Mouse (Mus musculus) layer of hippocampus, postnatal 36 days (tissue): ENCODE measurements around the gene 4930426L09Rik. TPM values are rescaled to one million over a fixed set of nuclear protein-coding genes. Genes with fewer than 3 reads are reported as not detected.

Experiments
- DNase-seq, 2 experiments: peaks; one replicate each; pipeline ENCODE4 v3.0.0; 2022
- total RNA-seq, 2 experiments: library from RNA; stranded (reverse); gene quantifications; 2 replicates each; pipeline ENCODE4 v1.2.3; 2021

4930426L09Rik gene
- total RNA-seq = 1 to 10 TPM in 1 of 2 experiments, under 1 TPM in 1; 0.77 to 1.2 TPM

GRCm38 (mm10) chr2:18998054-18998478 lies at the start of gene 4930426L09Rik, which contains the start of gene Pip4k2a:
TSS of gene 4930426L09Rik (plus strand) at chr2:18998343.
TSS of gene Pip4k2a (minus strand) at chr2:18998126.
- DNase-seq = peak; percentile 94 to 95

- DNase-seq = no peak
Measured at GRCm38 (mm10) chr2:18948741-18949140, 49.4 kb upstream of the 4930426L09Rik start.

DNA sequence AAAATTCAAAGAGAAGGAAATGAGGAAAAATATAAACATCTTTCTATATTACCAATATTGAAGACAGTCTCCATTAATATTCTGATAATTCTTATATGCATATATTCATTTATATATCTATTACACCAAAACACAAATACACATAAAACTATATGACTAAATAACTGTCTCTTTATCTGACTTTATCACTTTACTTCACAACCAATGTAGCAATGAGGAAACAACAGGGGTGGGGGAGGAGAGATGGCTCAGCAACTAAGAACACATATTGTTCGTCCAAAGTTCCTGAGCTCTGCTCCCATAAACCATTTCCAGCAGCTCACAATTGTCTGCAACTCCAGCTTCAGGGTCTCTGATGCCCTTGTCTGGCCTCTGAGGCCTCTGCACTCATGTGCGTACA lies 47.4 kb upstream of the 4930426L09Rik start:
- DNase-seq = no peak

DNA sequence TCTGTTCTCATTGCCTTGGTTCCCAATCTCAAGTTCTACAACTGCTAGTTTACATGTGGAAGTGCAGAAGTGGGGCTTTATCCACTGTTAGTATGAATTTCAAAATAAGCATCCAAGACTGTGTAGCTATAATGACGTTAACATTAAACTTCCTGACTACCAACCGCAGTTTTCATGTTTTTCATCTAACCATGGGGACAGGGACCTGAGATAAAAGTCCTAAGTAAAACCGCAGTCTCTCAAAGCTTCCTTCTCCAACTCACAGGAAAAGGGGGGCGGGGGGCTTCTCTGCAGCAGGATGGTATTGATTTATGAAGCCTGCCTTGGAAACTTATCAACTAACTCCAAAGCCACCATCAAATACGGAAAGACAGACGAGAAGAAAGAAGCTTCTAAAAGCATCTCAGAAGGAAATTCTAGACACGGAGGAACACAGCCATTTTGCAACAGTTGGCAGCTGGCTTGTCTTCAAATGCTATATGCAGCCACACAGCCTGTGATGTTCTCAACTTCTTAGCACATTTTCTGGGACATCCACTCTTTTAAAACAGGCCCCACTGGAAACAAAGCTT lies 46.0 kb upstream of the 4930426L09Rik start:
- no peak for DNase-seq

- no peak for DNase-seq
Measured at GRCm38 (mm10) chr2:18954422-18954821, 43.7 kb upstream of the 4930426L09Rik start.

- no peak for DNase-seq
Measured at GRCm38 (mm10) chr2:18955022-18955421, 43.1 kb upstream of the 4930426L09Rik start.

DNA sequence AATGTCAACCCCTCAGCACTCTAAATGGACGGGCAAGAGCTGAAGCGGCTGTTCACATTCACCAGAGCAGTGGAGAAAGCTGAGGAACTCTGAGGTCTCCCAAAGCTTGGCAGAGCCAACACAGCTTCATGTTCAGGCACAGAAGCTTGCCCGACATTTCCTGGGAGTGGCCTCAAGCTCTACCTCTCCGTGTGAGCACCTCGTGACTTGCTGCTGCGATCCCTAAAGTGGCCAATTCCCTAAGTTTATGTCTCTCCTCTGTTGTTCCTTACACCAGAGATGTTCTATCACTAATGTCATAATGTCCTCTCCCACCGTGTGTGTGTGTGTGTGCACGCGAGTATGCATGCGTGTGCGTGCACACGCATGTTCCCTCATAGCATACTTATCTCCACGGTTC lies 42.5 kb upstream of the 4930426L09Rik start:
- DNase-seq = no peak

- DNase-seq = no peak
Measured at GRCm38 (mm10) chr2:18956424-18956823, 41.7 kb upstream of the 4930426L09Rik start.

DNA sequence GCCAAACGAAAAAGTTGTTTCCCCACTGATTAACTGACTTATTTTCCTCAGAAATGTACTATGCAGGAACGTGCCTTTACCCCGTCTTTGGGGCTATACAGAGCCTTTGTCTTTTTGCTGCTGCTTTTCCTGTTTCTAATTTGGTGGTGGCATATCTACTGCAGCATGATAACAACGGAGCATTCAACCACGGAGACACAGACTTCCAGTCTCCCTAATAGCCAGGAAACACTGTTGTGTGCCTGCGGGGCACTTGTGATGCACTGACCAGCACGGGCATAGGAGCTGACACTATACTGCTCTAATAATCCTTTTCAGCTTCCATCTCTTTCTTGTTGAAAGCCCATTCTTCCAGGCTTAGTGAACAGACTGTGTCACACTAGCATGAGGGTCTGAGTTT lies 41.2 kb upstream of the 4930426L09Rik start:
- no peak for DNase-seq

- DNase-seq = no peak
Measured at GRCm38 (mm10) chr2:18957459-18957858, 40.7 kb upstream of the 4930426L09Rik start.

DNA sequence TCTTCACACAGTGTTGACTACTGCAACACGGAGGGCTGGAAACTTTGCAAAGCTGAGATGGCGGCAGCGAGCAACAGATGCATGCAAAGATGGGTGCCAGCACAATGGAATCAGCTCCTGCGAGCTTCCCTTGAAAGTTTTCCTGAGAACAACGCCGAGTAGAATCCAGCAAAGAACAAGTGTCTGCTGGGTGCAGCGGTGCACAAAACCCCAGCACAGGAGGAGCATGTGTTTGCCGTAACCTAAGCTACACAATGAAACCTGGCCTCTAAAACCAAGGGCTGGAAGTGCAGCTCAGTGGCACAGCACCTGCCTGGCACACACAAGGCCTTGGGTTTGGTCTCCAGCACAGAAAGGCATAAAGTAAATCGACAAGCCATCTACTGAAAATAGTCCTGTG lies 40.1 kb upstream of the 4930426L09Rik start:
- no peak for DNase-seq

- DNase-seq = no peak
Measured at GRCm38 (mm10) chr2:18958501-18958900, 39.6 kb upstream of the 4930426L09Rik start.

- DNase-seq = no peak
Measured at GRCm38 (mm10) chr2:18959008-18959407, 39.1 kb upstream of the 4930426L09Rik start.

DNA sequence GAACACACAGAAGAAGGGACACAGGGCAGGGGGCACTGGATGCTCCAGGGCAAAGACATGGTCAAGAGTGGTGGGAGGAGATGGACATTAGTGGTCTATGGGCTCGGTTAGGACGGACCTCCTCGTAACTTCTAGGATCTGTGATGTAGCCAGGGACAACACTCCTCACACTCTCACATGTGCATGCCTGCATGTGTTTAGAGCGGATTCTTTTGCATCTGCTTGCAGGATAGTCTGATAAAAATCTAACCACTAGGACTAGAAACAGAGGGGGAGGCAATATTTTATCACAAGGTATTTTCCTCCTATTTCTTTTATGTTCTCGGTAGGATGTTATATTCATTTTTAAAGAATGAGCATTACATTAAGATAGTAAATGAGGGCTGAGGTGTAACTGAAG lies 38.6 kb upstream of the 4930426L09Rik start:
- no peak for DNase-seq

DNA sequence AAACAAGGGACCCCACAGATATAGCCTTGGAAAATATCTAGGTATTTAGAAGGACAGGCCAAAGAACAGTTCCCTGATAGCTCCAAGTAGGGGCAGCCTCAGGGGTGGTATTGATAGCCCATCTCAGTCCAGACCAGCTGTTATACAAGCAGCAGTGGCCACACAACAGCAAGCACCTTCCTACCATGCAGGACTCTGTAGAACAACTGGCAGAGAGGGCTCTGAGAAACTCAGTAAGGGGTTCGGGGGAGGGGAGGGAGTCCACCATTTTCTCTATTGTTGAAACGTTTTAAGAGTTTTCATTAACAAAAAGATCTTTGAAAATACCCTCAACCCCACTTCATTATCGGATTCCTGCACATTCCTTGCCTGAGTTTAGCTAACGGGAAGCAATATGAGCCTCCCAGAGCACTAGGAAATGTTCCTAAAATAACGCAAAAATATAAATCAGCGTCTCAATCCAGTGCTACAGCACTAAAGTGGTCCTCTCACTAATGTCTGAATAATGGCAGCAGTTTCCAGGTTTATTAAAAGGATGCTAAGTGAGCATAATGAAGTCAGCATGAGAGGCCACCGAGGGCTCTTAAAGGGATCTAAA lies 37.7 kb upstream of the 4930426L09Rik start:
- no peak for DNase-seq

DNA sequence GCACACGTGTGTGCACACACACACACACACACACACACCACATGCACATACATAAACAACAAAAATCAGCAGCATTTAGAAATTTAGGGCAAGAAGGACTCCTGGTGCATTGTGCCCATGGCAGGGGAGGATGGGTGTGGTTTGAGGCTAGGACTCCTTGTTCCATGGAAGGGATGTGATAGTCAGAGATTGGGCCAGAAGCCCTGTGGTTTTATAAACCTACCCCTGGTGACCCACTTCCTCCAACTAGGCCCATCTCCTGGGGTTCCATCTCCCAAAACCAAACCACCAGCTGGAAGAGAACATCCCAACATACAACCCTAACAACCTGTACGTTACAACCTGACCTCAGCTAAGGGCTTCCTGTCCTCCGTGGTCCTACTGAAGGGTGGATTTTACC lies 35.6 kb upstream of the 4930426L09Rik start:
- DNase-seq = no peak

DNA sequence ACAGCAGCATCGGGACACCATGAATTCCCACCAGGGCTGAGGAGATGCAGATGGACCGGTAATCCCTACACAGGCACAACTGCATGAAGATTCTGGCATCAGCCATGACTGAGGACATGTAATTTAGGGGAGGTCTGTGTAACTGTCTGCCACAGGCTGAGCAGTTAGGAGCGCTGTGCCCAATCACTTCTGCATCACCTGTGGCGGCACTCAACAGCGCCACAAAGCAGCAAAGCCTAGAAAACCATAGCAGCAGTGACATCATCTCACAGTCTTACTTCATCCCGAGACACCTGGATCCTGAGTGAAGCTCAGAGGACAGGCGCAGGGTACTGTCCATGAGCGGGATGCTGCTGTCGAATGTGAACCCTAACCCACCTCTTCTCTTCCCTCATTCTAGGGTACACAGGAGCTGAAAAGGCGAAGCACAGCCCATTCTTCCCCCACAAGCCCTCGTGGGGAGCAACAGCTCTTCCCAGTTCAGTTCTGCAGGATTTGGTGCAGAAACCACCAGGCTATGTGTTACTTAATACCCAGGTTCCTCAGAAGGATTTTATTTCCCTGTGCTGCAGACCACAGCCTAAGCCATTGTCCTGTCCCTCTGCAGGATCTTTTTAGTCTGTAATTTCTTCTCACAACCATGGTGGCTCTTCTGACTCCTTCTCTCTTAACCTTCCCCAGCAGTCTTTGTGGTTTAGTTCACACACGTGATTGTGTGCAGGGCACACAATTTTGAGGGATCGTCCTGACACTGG lies 34.7 kb upstream of the 4930426L09Rik start:
- DNase-seq = no peak

- DNase-seq = no peak
Measured at GRCm38 (mm10) chr2:18965108-18965507, 33.0 kb upstream of the 4930426L09Rik start.

GRCm38 (mm10) chr2:18965950-18966349 lies 32.2 kb upstream of the 4930426L09Rik start:
- DNase-seq = no peak

- DNase-seq = no peak
Measured at GRCm38 (mm10) chr2:18966566-18966965, 31.6 kb upstream of the 4930426L09Rik start.

GRCm38 (mm10) chr2:18967451-18968063 lies 30.6 kb upstream of the 4930426L09Rik start:
- no peak for DNase-seq

- DNase-seq = no peak
Measured at GRCm38 (mm10) chr2:18969066-18969681, 29.0 kb upstream of the 4930426L09Rik start.

DNA sequence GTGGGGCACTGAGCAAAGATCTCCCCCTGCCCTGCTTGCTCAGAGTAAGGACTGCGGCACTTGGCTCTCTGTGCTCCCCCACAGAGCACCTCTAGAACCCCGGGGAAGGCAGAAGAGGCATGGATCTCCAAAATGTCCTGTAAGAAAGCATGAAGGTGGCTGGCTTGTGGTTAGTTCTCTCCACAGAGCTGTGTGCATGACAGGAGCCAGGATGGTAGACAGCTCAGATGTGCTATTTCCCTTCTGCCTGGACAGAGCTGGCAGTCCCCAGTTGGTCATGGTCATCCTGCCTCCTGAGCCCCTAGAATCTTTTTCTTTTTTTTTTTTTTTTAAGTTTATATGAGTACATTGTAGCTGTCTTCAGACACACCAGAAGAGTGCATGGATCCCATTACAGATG lies 27.7 kb upstream of the 4930426L09Rik start:
- no peak for DNase-seq
